Mouse (Mus musculus) lung, embryonic 14.5 days (tissue): ENCODE results near the gene Ldb2. TPM values are rescaled to one million over a fixed set of nuclear protein-coding genes. Genes with fewer than 3 reads are reported as not detected.

Source experiments
- ATAC-seq: fragments of 200-750 bp; cut with Nextera tagmentation; 2 replicates; pipeline ENCODE4 v1.8.0; 2017; ENCODE audit warnings: mild to moderate bottlenecking, moderate TSS enrichment, moderate library complexity; ENCODE audit not compliant: insufficient read depth
- DNase-seq: peaks from one replicate; pipeline ENCODE4 v3.0.0-alpha.2; 2015
- H3K27ac ChIP-seq: fragments of 300-500 bp; sonication (generic); 2 replicates; pipeline ENCODE4 v1.5.1; 2014; ENCODE audit warnings: low read depth, mild to moderate bottlenecking, moderate library complexity
- H3K27me3 ChIP-seq: fragments of 300-500 bp; sonication (generic); 2 replicates; pipeline ENCODE4 v1.6.1; 2014; ENCODE audit warnings: low read length, control low read depth; ENCODE audit not compliant: insufficient read depth
- H3K36me3 ChIP-seq: fragments of 300-500 bp; sonication (generic); 2 replicates; pipeline ENCODE4 v1.6.1; 2014; ENCODE audit warnings: control low read depth; ENCODE audit not compliant: insufficient read depth
- H3K4me1 ChIP-seq: fragments of 300-500 bp; sonication (generic); 2 replicates; pipeline ENCODE4 v1.6.1; 2014; ENCODE audit warnings: antibody characterized with exemption, control low read depth; ENCODE audit not compliant: insufficient read depth
- H3K4me2 ChIP-seq: fragments of 300-500 bp; sonication (generic); 2 replicates; pipeline ENCODE4 v1.6.1; 2014; ENCODE audit warnings: mild to moderate bottlenecking
- H3K4me3 ChIP-seq: fragments of 300-500 bp; sonication (generic); 2 replicates; pipeline ENCODE4 v1.5.1; 2014; ENCODE audit warnings: low read depth, low read length
- H3K9ac ChIP-seq: fragments of 300-500 bp; sonication (generic); 2 replicates; pipeline ENCODE4 v1.6.1; 2014
- H3K9me3 ChIP-seq: fragments of 300-500 bp; sonication (generic); 2 replicates; pipeline ENCODE4 v1.6.1; 2016; ENCODE audit warnings: low read depth, low read length, control low read depth
- CTCF ChIP-seq: IDR thresholded peaks from 2 replicates; pipeline ENCODE4 v1.5.1; 2016; ENCODE audit warnings: antibody characterized with exemption, low read depth
- WGBS: fragments of 180-500 bp; shearing (Covaris S2); extraction: QIAGEN DNeasy Blood & Tissue Kit; methylation state at CpG from one replicate; pipeline ENCODE4 v1.1.7; 2014; 5-methylcytosine and 5-hydroxymethylcytosine counted together
- polyA plus RNA-seq: library from polyadenylated mRNA; unstranded; fragments of >200 nt; fragmentation: Nextera tagmentation; extraction: Ambion mirVana; gene quantifications from 2 replicates; pipeline ENCODE4 v1.2.1, GENCODE M21; 2014

The Ldb2 gene
- polyA plus RNA-seq, 1 experiment from 2014 or later = 50.6 TPM

GRCm38 (mm10) chr5:44798056-44798455 lies 1.4 kb downstream of the Ldb2 start:
- no peak for TF ChIP-seq CTCF
- Histone ChIP-seq H3K36me3 (no peaks in the 10 kb centered on the region), H3K27ac (no peak overlapping the region; the same call in 1 of the 2 replicates), H3K4me1 (0 out of 2 replicates have a peak, but pooled peaks cover 3% of the 10 kb centered on the region), H3K9ac (peak overlapping the region; percentile 57), H3K4me3 (peak overlapping the region; percentile 51), H3K9me3 (no peaks in the 10 kb centered on the region), H3K4me2 (peak overlapping the region; percentile 68), H3K27me3 (no peaks in the 10 kb centered on the region)
- 10% methylated on average over 2 of the region's 2 CpGs for WGBS
- ATAC-seq = no peak
- peak; percentile 13 for DNase-seq

GRCm38 (mm10) chr5:44784591-44784990 lies 14.9 kb downstream of the Ldb2 start:
- Histone ChIP-seq H3K9me3 (no peaks in the 10 kb centered on the region), H3K27ac (no peak overlapping the region), H3K36me3 (no peaks in the 10 kb centered on the region), H3K4me3 (no peak overlapping the region), H3K4me2 (no peak overlapping the region), H3K27me3 (no peaks in the 10 kb centered on the region), H3K4me1 (0 out of 2 replicates have a peak, but pooled peaks cover 4% of the 10 kb centered on the region), H3K9ac (no peak overlapping the region)
- ATAC-seq = no peak
- 80% methylated on average over 3 of the region's 3 CpGs for WGBS
- peak; percentile 11 for DNase-seq
- TF ChIP-seq CTCF = no peak

- no peak overlapping the region for H3K4me3 ChIP-seq
- DNase-seq (no peak), ATAC-seq (no peak)
- H3K9me3 ChIP-seq = no peaks in the 10 kb centered on the region
- no peak overlapping the region for H3K27ac ChIP-seq
- H3K27me3 ChIP-seq = no peaks in the 10 kb centered on the region
- TF ChIP-seq CTCF = no peak
- H3K9ac ChIP-seq = no peak overlapping the region
- no peaks in the 10 kb centered on the region for H3K36me3 ChIP-seq
- 77% methylated on average over 4 of the region's 4 CpGs for WGBS
- no peak overlapping the region for H3K4me2 ChIP-seq
- no peaks in the 10 kb centered on the region for H3K4me1 ChIP-seq
Measured at GRCm38 (mm10) chr5:44779340-44779739, 20.1 kb downstream of the Ldb2 start.

- no peak overlapping the region for H3K27ac ChIP-seq
- TF ChIP-seq CTCF = no peak
- no peak overlapping the region for H3K4me2 ChIP-seq
- no peak for DNase-seq
- H3K9ac ChIP-seq = no peak overlapping the region
- H3K36me3 ChIP-seq = no peaks in the 10 kb centered on the region
- no peak for ATAC-seq
- WGBS = 86% methylated on average over 8 of the region's 8 CpGs
- H3K4me1 ChIP-seq = no peaks in the 10 kb centered on the region
- H3K9me3 ChIP-seq = no peaks in the 10 kb centered on the region
- no peaks in the 10 kb centered on the region for H3K27me3 ChIP-seq
- H3K4me3 ChIP-seq = no peak overlapping the region
Measured at GRCm38 (mm10) chr5:44768472-44768871, 31.0 kb downstream of the Ldb2 start.

GRCm38 (mm10) chr5:44764911-44765310 lies 34.6 kb downstream of the Ldb2 start:
- no peaks in the 10 kb centered on the region for H3K36me3 ChIP-seq
- H3K4me1 ChIP-seq = no peaks in the 10 kb centered on the region
- DNase-seq (peak; percentile 45), ATAC-seq (no peak)
- no peak overlapping the region for H3K4me2 ChIP-seq
- TF ChIP-seq CTCF = no peak
- H3K4me3 ChIP-seq = no peak overlapping the region
- H3K27ac ChIP-seq = peak overlapping the region; percentile 66; the same call in 1 of the 2 replicates
- H3K27me3 ChIP-seq = no peaks in the 10 kb centered on the region
- H3K9ac ChIP-seq = no peak overlapping the region
- 75% methylated on average over 7 of the region's 7 CpGs for WGBS
- H3K9me3 ChIP-seq = no peaks in the 10 kb centered on the region

- peak; percentile 60 for DNase-seq
Measured at GRCm38 (mm10) chr5:44759178-44759577, 40.3 kb downstream of the Ldb2 start.

GRCm38 (mm10) chr5:44754156-44754910 lies 45.1 kb downstream of the Ldb2 start:
- no peak for TF ChIP-seq CTCF
- peak; percentile 11 for DNase-seq

More at GRCm38 (mm10) chr5:44759178-44759577, 40.3 kb downstream of the Ldb2 start:
- H3K4me3 ChIP-seq = no peak overlapping the region
- no peak overlapping the region for H3K4me2 ChIP-seq
- H3K27me3 ChIP-seq = no peaks in the 10 kb centered on the region
- H3K9me3 ChIP-seq = no peaks in the 10 kb centered on the region
- no peak; the same call in 1 of the 2 replicates for ATAC-seq
- no peak overlapping the region for H3K27ac ChIP-seq
- WGBS = 63% methylated on average over 4 of the region's 4 CpGs
- no peaks in the 10 kb centered on the region for H3K36me3 ChIP-seq
- H3K4me1 ChIP-seq = no peaks in the 10 kb centered on the region
- no peak overlapping the region for H3K9ac ChIP-seq
- no peak for TF ChIP-seq CTCF

More at GRCm38 (mm10) chr5:44754156-44754910, 45.1 kb downstream of the Ldb2 start:
- Histone ChIP-seq H3K27ac (no peak overlapping the region), H3K9me3 (no peaks in the 10 kb centered on the region), H3K4me2 (no peak overlapping the region), H3K27me3 (no peaks in the 10 kb centered on the region), H3K4me3 (no peak overlapping the region), H3K4me1 (no peaks in the 10 kb centered on the region), H3K36me3 (no peaks in the 10 kb centered on the region), H3K9ac (no peak overlapping the region)
- WGBS = 83% methylated on average over 1 of the region's 1 CpGs
- no peak for ATAC-seq
